Mouse (Mus musculus) liver, adult 2 months (tissue): ENCODE results near the gene Adam19. TPM values are rescaled to one million over a fixed set of nuclear protein-coding genes. Genes with fewer than 3 reads are reported as not detected.

Experiments used
- DNase-seq: peaks from one replicate; pipeline ENCODE4 v3.0.0-alpha.2; 2011; ENCODE audit warnings: low read depth, low spot score; ENCODE audit errors: extremely low read depth
- H3K27ac ChIP-seq: fragments of 200-500 bp; replicated peaks from 2 replicates; pipeline ENCODE4 v1.5.1; 2012; ENCODE audit warnings: low read depth, mild to moderate bottlenecking, control low read depth, inconsistent platforms, low read length; ENCODE audit not compliant: insufficient read depth
- H3K27me3 ChIP-seq: fragments of 200-500 bp; 2 replicates; pipeline ENCODE4 v1.6.1; 2012; ENCODE audit warnings: mild to moderate bottlenecking, moderate library complexity, low read length, inconsistent platforms; ENCODE audit not compliant: control insufficient read depth, insufficient read depth
- H3K36me3 ChIP-seq: fragments of 200-500 bp; 2 replicates; pipeline ENCODE4 v1.6.1; 2012; ENCODE audit warnings: low read length, inconsistent platforms; ENCODE audit not compliant: control insufficient read depth, insufficient read depth
- H3K4me1 ChIP-seq: fragments of 200-500 bp; 2 replicates; pipeline ENCODE4 v1.6.1; 2011; ENCODE audit warnings: low read length; ENCODE audit not compliant: control insufficient read depth, insufficient read depth
- H3K4me3 ChIP-seq: fragments of 200-500 bp; 2 replicates; pipeline ENCODE4 v1.5.1; 2011; ENCODE audit warnings: low read depth, mild to moderate bottlenecking, control low read depth, low read length, moderate library complexity; ENCODE audit not compliant: insufficient read depth
- H3K79me2 ChIP-seq: fragments of 200-500 bp; 2 replicates; pipeline ENCODE4 v1.6.1; 2012; ENCODE audit warnings: inconsistent platforms, mild to moderate bottlenecking, low read length, moderate library complexity; ENCODE audit not compliant: control insufficient read depth, insufficient read depth
- H3K9ac ChIP-seq: fragments of 200-500 bp; 2 replicates; pipeline ENCODE4 v1.6.1; 2012; ENCODE audit warnings: low read depth, mild to moderate bottlenecking, control low read depth, inconsistent platforms, low read length
- CTCF ChIP-seq: fragments of 200-500 bp; IDR thresholded peaks from 2 replicates; pipeline ENCODE4 v1.5.1; 2011; ENCODE audit warnings: low read depth, low read length, control low read depth
- POLR2A ChIP-seq: fragments of 200-500 bp; IDR thresholded peaks from 2 replicates; pipeline ENCODE4 v1.6.1; 2011; ENCODE audit warnings: low read length, control low read depth; ENCODE audit not compliant: insufficient read depth; ENCODE audit errors: extremely low read depth
- WGBS: fragments of 180-500 bp; shearing (Covaris S2); methylation state at CpG from one replicate; pipeline ENCODE4 v1.1.7; 2018; 5-methylcytosine and 5-hydroxymethylcytosine counted together
- polyA plus RNA-seq: library from polyadenylated mRNA; depleted of rRNA; stranded (reverse); fragments of >200 nt; gene quantifications from 2 replicates; pipeline ENCODE4 v1.2.3, GENCODE M21; 2012
- total RNA-seq: library from RNA; depleted of rRNA; stranded (reverse); fragments of >200 nt; gene quantifications from 2 replicates; pipeline ENCODE4 v1.2.3, GENCODE M21; 2014

The Adam19 gene
- total and polyA plus RNA-seq, 2 experiments: 0.55 to 1.1 TPM

- no peak overlapping the region for H3K27ac ChIP-seq
- no peak for TF ChIP-seq POLR2A
- TF ChIP-seq CTCF: no peak
- DNase-seq: no peak
- 72% methylated on average over 1 of the region's 1 CpGs for WGBS
- H3K4me1 ChIP-seq: peaks cover 2% of the 10 kb centered on the region; the same call in 1 of the 2 replicates
- H3K36me3 ChIP-seq: no peaks in the 10 kb centered on the region
- no peak overlapping the region for H3K4me3 ChIP-seq
- no peak overlapping the region for H3K9ac ChIP-seq
- no peaks in the 10 kb centered on the region for H3K79me2 ChIP-seq
- H3K27me3 ChIP-seq: 0 out of 2 replicates have a peak, but pooled peaks cover 4% of the 10 kb centered on the region
Observed at GRCm38 (mm10) chr11:46110945-46111287, 55.1 kb downstream of the Adam19 start.

GRCm38 (mm10) chr11:46113211-46113610 is 57.4 kb downstream of the Adam19 start:
- H3K4me1 ChIP-seq: peaks cover 2% of the 10 kb centered on the region; the same call in 1 of the 2 replicates
- no peak for TF ChIP-seq CTCF
- no peak for TF ChIP-seq POLR2A
- H3K79me2 ChIP-seq: no peaks in the 10 kb centered on the region
- DNase-seq: no peak
- no peak overlapping the region for H3K27ac ChIP-seq
- WGBS: 90% methylated on average over 3 of the region's 3 CpGs
- H3K36me3 ChIP-seq: no peaks in the 10 kb centered on the region
- H3K27me3 ChIP-seq: 0 out of 2 replicates have a peak, but pooled peaks cover 4% of the 10 kb centered on the region
- H3K4me3 ChIP-seq: no peak overlapping the region
- no peak overlapping the region for H3K9ac ChIP-seq

GRCm38 (mm10) chr11:46114221-46114620 is 58.4 kb downstream of the Adam19 start:
- 92% methylated on average over 7 of the region's 7 CpGs for WGBS
- H3K27me3 ChIP-seq: 0 out of 2 replicates have a peak, but pooled peaks cover 4% of the 10 kb centered on the region
- no peak for DNase-seq
- no peaks in the 10 kb centered on the region for H3K36me3 ChIP-seq
- H3K27ac ChIP-seq: no peak overlapping the region
- no peaks in the 10 kb centered on the region for H3K79me2 ChIP-seq
- no peak overlapping the region for H3K9ac ChIP-seq
- TF ChIP-seq POLR2A (no peak), CTCF (no peak)
- H3K4me3 ChIP-seq: no peak overlapping the region
- H3K4me1 ChIP-seq: peaks cover 2% of the 10 kb centered on the region; the same call in 1 of the 2 replicates

- H3K9ac ChIP-seq: no peak overlapping the region
- H3K4me3 ChIP-seq: no peak overlapping the region
- H3K27me3 ChIP-seq: 0 out of 2 replicates have a peak, but pooled peaks cover 4% of the 10 kb centered on the region
- no peaks in the 10 kb centered on the region for H3K79me2 ChIP-seq
- 91% methylated on average over 4 of the region's 4 CpGs for WGBS
- H3K4me1 ChIP-seq: peaks cover 2% of the 10 kb centered on the region; the same call in 1 of the 2 replicates
- no peak for DNase-seq
- TF ChIP-seq POLR2A (no peak), CTCF (no peak)
- H3K27ac ChIP-seq: no peak overlapping the region
- H3K36me3 ChIP-seq: no peaks in the 10 kb centered on the region
Observed at GRCm38 (mm10) chr11:46115011-46115410, 59.2 kb downstream of the Adam19 start.

GRCm38 (mm10) chr11:46115411-46116173 is 59.8 kb downstream of the Adam19 start:
- no peaks in the 10 kb centered on the region for H3K36me3 ChIP-seq
- WGBS: 79% methylated on average over 9 of the region's 9 CpGs
- no peak overlapping the region for H3K27ac ChIP-seq
- no peak for DNase-seq
- H3K4me1 ChIP-seq: no peaks in the 10 kb centered on the region
- no peak overlapping the region for H3K9ac ChIP-seq
- H3K27me3 ChIP-seq: 0 out of 2 replicates have a peak, but pooled peaks cover 4% of the 10 kb centered on the region
- TF ChIP-seq CTCF (no peak), POLR2A (no peak)
- H3K4me3 ChIP-seq: no peak overlapping the region
- H3K79me2 ChIP-seq: no peaks in the 10 kb centered on the region

GRCm38 (mm10) chr11:46116510-46116909 is 60.7 kb downstream of the Adam19 start:
- H3K27me3 ChIP-seq: 0 out of 2 replicates have a peak, but pooled peaks cover 4% of the 10 kb centered on the region
- DNase-seq: no peak
- no peaks in the 10 kb centered on the region for H3K79me2 ChIP-seq
- H3K36me3 ChIP-seq: no peaks in the 10 kb centered on the region
- TF ChIP-seq CTCF (no peak), POLR2A (no peak)
- WGBS: 85% methylated on average over 2 of the region's 2 CpGs
- no peak overlapping the region for H3K9ac ChIP-seq
- H3K4me1 ChIP-seq: no peaks in the 10 kb centered on the region
- H3K4me3 ChIP-seq: no peak overlapping the region
- no peak overlapping the region for H3K27ac ChIP-seq
